14 mouse cellular contexts compared by ENCODE assay signal in the genomic region with DNA sequence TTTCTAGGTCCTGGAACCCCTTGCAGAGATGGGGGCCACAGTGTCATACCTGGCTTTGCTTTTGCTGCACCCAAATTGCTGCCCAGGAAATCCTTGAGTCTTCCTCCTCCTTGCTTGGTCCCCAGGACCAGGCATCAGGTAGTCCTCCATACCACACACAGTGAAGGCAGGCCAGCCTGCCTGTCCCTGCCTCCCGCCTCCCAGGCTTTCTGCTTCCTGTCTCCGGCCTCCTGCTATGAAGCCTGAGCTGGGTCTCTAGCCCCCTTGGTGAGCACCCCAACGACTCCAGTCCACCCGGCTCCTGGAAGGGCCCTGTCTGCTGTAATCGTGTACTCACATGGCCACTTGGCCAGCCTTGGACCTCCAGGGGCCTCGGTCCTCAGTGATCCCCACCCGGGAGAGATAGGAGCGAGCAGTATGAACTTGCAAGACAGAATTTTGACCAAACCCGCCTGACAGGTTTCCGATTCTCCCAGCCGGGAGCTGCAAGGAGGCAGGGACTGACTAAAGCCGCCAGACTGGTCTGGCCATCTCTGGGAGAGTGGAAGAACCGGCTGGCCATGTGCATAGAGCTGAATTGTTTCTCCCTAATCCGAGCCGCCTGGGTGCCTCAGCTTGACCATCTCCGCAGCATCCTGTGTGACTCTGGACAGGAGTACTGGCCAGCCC. TPM values are rescaled to one million over a fixed set of nuclear protein-coding genes. Genes with fewer than 3 reads are reported as not detected.
DNase-seq lines count a peak whose midpoint lies in the region; ATAC-seq and TF ChIP-seq lines count a peak whose summit lies in the region.
"Had no signal": no experiment of that assay in that cellular context is flagged by ENCODE, and none has a peak within 500 bp of the region (broad histone marks: within the 10 kb centered on the region; RNA-seq: fewer than 3 reads in every experiment).

A gene (minus strand): TSS at position 440 of the 669 bp plus-strand sequence.

- H3K9ac ChIP-seq in hindbrain, embryonic 14.5 days = no peak within 1 kb of the TSS
- H3K9ac ChIP-seq: midbrain, embryonic 12.5 days had no signal

- peaks cover 9% of the 10 kb centered on the region; the same call in 1 of the 2 replicates for H3K27me3 ChIP-seq in hindbrain, embryonic 10.5 days (ENCODE audit: insufficient read depth, poor library complexity, severe bottlenecking)
- no peaks in the 10 kb centered on the region for H3K27me3 ChIP-seq in hindbrain, embryonic 14.5 days (ENCODE audit: control insufficient read depth, insufficient read depth, low read length)
- H3K27me3 ChIP-seq: midbrain, embryonic 12.5 days had no signal

- H3K9me3 ChIP-seq in hindbrain, embryonic 10.5 days = no peaks in the 10 kb centered on the region
- H3K9me3 ChIP-seq in hindbrain, embryonic 14.5 days (ENCODE audit: control insufficient read depth, low read length) = no peaks in the 10 kb centered on the region
- H3K9me3 ChIP-seq: midbrain, embryonic 12.5 days had no signal

- TF ChIP-seq POLR2A in lung, adult 2 months (IDR thresholded peaks at IDR 0.05; ENCODE audit: borderline replicate concordance, extremely low read depth, low read depth, low read length) = no peak

- H3K4me1 ChIP-seq in hindbrain, embryonic 10.5 days (replicated peaks) = peaks cover 13% of the 10 kb centered on the region; the same call in 1 of the 2 replicates
- H3K4me1 ChIP-seq in hindbrain, embryonic 14.5 days (replicated peaks; ENCODE audit: control insufficient read depth, insufficient read depth, low read length) = no peaks in the 10 kb centered on the region
- H3K4me1 ChIP-seq in lung, adult 2 months (ENCODE audit: control insufficient read depth, insufficient read depth, low read length) = no peaks in the 10 kb centered on the region; the same call in 1 of the 2 replicates
- H3K4me1 ChIP-seq: midbrain, embryonic 12.5 days had no signal

- peak within 1 kb of the TSS; percentile 64; the same call in 1 of the 2 replicates for H3K27ac ChIP-seq in hindbrain, embryonic 10.5 days
- H3K27ac ChIP-seq in hindbrain, embryonic 14.5 days = no peak within 1 kb of the TSS
- H3K27ac ChIP-seq: midbrain, embryonic 12.5 days had no signal

- WGBS in hindbrain, embryonic 10.5 days = 36% methylated on average over 16 of the region's 16 CpGs
- WGBS in hindbrain, embryonic 14.5 days = 55% methylated on average over 16 of the region's 16 CpGs
- 50% methylated on average over 16 of the region's 16 CpGs for WGBS in lung, adult 2 months

- no peak for ATAC-seq in hindbrain, embryonic 14.5 days (ENCODE audit: low FRiP score)

- no peak for TF ChIP-seq CTCF in lung, adult 2 months (IDR thresholded peaks at IDR 0.05; ENCODE audit: insufficient read depth, low read length)

- H3K36me3 ChIP-seq in hindbrain, embryonic 10.5 days = no peaks in the 10 kb centered on the region
- H3K36me3 ChIP-seq in hindbrain, embryonic 14.5 days (replicated peaks; ENCODE audit: control insufficient read depth, insufficient read depth) = no peaks in the 10 kb centered on the region
- H3K36me3 ChIP-seq: midbrain, embryonic 12.5 days had no signal

- peak within 1 kb of the TSS; percentile 18; the same call in 1 of the 2 replicates for H3K4me3 ChIP-seq in hindbrain, embryonic 10.5 days
- H3K4me3 ChIP-seq in hindbrain, embryonic 14.5 days (replicated peaks; ENCODE audit: low read length) = no peak within 1 kb of the TSS
- no peak within 1 kb of the TSS for H3K4me3 ChIP-seq in lung, adult 2 months (replicated peaks; ENCODE audit: extremely low read depth, low read depth, low read length)
- H3K4me3 ChIP-seq: midbrain, embryonic 12.5 days had no signal

- H3K4me2 ChIP-seq in hindbrain, embryonic 14.5 days (replicated peaks) = no peak within 1 kb of the TSS
- H3K4me2 ChIP-seq: midbrain, embryonic 12.5 days had no signal

- peak; percentile 50 for DNase-seq in hindbrain, embryonic 10.5 days (ENCODE audit: low spot score)
- no peak for DNase-seq in hindbrain, embryonic 14.5 days (ENCODE audit: low spot score)
- peak; percentile 67 for DNase-seq in kidney, adult 18-20 months
- peak; percentile 77 for DNase-seq in lung, adult 2 months
- peak; percentile 95 for DNase-seq in urinary bladder, postnatal 14 days (ENCODE audit: low spot score)
- DNase-seq in cerebellum, postnatal 10 days = no peak
- DNase-seq in right cerebral cortex, postnatal 10 days (ENCODE audit: low spot score in 2 of 2) = no peak
- no peak for DNase-seq in liver
- DNase-seq: adrenal gland, postnatal 36 days; heart, postnatal 4 days; right cerebral cortex, postnatal 4 days had no signal

RNA-seq across cellular contexts. Expression of the gene that starts here (rescaled TPM):
- polyA plus RNA-seq in hindbrain, embryonic 10.5 days (2016; fragmentation: Nextera tagmentation; extraction: Ambion mirVana) = 0.18 and 0.55 TPM in 2 replicates
- not detected in 2 replicates for polyA plus RNA-seq in hindbrain, embryonic 14.5 days (2014; fragmentation: Nextera tagmentation; extraction: Ambion mirVana)
- 1.4 and 2.3 TPM in 2 replicates for polyA plus RNA-seq in lung, adult 2 months (2012; rRNA removed)
- polyA plus RNA-seq: C2C12; cortical plate, adult 2 months had no signal

Comparison
In these comparisons a context has a peak if more than half of its experiments do, and no peak if none do; other contexts are left out.
1. Peak in DNase-seq, H3K4me3 ChIP-seq and H3K27ac ChIP-seq in hindbrain, embryonic 10.5 days; RNA of the gene not detected or under 1 TPM.
2. DNase-seq: peak in kidney, adult 18-20 months (single experiment), lung, adult 2 months (single experiment) and urinary bladder, postnatal 14 days (single experiment); none in hindbrain, embryonic 14.5 days (single experiment), cerebellum, postnatal 10 days (0 of 2), right cerebral cortex, postnatal 10 days (0 of 2) and liver (single experiment).